Mouse (Mus musculus) cortical plate, adult 2 months (tissue): ENCODE measurements at regions not wholly inside any gene's neighbourhood (a gene's known extent, or its start where the extent isn't known, plus 50 kb on each side); places are given as distances from the start of the nearest gene placed in this dataset.

ENCODE experiments used
- H3K27ac ChIP-seq: fragments of 200-500 bp; 2 replicates; pipeline ENCODE4 v1.5.1; 2012; ENCODE audit warnings: low read length, control low read depth, inconsistent platforms; ENCODE audit not compliant: insufficient read depth
- H3K4me1 ChIP-seq: fragments of 200-500 bp; 2 replicates; pipeline ENCODE4 v1.6.1; 2011; ENCODE audit warnings: low read length; ENCODE audit not compliant: control insufficient read depth, insufficient read depth
- H3K4me3 ChIP-seq: fragments of 200-500 bp; 2 replicates; pipeline ENCODE4 v1.5.1; 2011; ENCODE audit warnings: mild to moderate bottlenecking, low read length, control low read depth; ENCODE audit not compliant: insufficient read depth
- CTCF ChIP-seq: fragments of 200-500 bp; IDR thresholded peaks from 2 replicates; pipeline ENCODE4 v1.5.1; 2011; ENCODE audit warnings: mild to moderate bottlenecking, control low read depth, low read length; ENCODE audit not compliant: insufficient read depth; ENCODE audit errors: extremely low read depth
- POLR2A ChIP-seq: fragments of 200-500 bp; IDR thresholded peaks from 2 replicates; pipeline ENCODE4 v1.6.1; 2011; ENCODE audit warnings: mild to moderate bottlenecking, low read length, control low read depth; ENCODE audit not compliant: insufficient read depth; ENCODE audit errors: extremely low read depth

DNA sequence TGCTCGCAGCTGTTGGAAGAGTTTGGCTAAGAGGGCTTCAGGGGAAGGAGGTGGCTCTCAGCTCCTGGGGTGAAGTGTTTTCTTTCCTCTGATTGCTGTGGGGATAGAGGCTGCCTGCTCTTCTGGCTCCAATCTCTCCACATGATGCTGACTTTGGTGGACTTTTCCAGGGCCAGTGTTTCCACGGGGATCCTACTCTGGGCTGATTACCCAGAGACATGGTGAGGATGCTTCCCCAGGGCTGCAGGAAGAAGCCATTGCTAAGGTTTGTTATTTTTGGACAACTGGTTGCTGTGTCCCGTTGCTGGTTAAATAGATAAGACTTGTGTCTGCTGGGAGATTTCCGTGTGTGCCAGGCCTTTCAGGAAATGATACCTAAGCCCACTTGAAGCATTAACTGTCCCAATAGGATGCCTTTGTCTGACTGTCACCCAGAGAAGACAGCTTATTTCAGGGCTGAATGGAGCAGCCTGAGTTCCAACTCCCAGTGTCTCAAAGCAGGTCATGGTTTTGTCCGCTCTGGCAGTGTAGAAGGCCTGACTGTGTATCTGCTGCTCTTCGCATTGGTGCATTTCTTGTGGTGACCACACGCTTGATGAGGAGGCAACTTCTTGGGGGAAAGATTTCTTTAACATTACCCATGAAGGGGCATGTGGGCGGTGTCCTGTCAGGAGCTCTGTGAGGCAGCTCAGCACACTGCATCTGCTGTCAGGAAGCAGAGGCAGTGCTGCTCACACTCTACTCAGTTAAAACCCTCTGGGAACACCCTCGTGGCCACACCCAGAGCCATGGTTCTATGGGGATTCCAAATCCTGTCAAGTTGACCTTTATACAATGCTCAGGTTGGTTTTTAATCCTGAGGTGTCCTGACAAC is 228.3 kb upstream of the Gadl1 start:
- no peak for TF ChIP-seq POLR2A
- no peak for TF ChIP-seq CTCF
- Histone ChIP-seq H3K4me3 (no peak overlapping the region), H3K27ac (no peak overlapping the region), H3K4me1 (no peaks in the 10 kb centered on the region)

DNA sequence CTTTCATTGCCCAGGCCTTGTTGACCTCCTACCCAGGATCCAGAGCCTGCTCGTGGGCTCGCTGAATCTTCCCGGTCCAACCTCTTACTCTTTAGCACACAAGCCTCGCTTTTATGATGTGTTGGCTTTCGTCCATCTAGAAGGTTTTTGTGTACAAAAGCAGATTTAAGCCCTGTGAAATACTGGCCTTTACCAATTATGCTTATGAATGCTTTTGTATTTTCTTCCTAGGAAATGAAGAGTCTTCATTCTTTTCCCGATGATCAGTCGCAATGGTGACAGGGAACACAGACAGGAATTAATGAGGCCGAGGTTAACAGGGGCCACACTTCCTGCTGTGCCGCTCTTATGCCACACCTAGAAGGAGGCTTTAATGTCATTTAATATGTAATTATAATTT is 227.4 kb upstream of the Gadl1 start:
- TF ChIP-seq POLR2A (no peak), CTCF (no peak)
- Histone ChIP-seq H3K27ac (no peak overlapping the region), H3K4me1 (no peaks in the 10 kb centered on the region), H3K4me3 (no peak overlapping the region)

DNA sequence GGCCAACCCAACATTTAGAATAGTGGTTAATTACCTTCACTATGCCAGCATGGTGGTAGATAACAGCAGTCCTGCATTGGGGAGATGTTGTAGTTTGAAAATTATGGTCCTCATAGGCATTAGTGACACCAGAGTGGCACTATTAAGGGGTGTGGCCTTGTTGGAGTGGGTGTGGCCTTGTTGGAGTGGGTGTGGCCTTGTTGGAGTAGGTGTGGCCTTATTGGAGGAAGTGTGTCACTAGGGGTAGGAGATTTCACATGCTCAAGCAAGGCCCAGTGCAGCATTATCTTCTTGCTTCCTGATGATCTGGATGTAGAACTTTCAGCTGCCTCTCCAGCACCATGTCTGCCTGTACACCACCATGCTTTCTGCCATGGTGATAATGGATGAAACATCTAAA is 225.3 kb upstream of the Gadl1 start:
- no peak overlapping the region for H3K27ac ChIP-seq
- TF ChIP-seq CTCF (no peak), POLR2A (no peak)
- H3K4me3 ChIP-seq = no peak overlapping the region
- no peaks in the 10 kb centered on the region for H3K4me1 ChIP-seq

GRCm38 (mm10) chr9:115686605-115687004 is 222.7 kb upstream of the Gadl1 start:
- Histone ChIP-seq H3K4me3 (no peak overlapping the region), H3K4me1 (no peaks in the 10 kb centered on the region), H3K27ac (no peak overlapping the region)
- TF ChIP-seq POLR2A (no peak), CTCF (no peak)

GRCm38 (mm10) chr9:115692837-115693236 is 216.4 kb upstream of the Gadl1 start:
- Histone ChIP-seq H3K4me1 (no peaks in the 10 kb centered on the region), H3K27ac (no peak overlapping the region), H3K4me3 (no peak overlapping the region)
- no peak for TF ChIP-seq POLR2A
- TF ChIP-seq CTCF = 0 out of 2 replicates have a peak, but pooled peaks have one; percentile 6

GRCm38 (mm10) chr9:115703791-115704190 is 205.5 kb upstream of the Gadl1 start:
- no peak overlapping the region for H3K27ac ChIP-seq
- TF ChIP-seq POLR2A (no peak), CTCF (no peak)

DNA sequence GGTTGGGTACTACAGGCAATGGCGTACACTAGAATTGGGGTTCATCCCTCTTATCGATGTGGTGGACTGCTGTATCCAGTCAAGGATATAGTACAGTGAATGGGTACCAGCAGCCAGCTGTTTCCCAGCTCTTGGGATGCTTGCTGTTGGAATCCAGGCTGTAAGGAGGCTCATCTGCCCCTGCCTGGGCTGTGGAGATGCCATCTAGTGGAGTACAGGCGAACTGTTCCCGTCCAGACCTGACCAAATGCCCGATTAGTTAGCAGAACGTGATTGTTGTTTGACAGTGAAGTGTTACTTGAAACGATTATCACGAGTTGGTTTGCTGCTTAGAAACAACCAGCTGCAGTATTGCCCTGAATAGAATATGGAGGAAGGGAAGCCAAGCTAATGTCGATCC is 205.0 kb upstream of the Gadl1 start:
- no peaks in the 10 kb centered on the region; the same call in 1 of the 2 replicates for H3K4me1 ChIP-seq
- H3K4me3 ChIP-seq = no peak overlapping the region
- peak; percentile 87 for TF ChIP-seq CTCF
- TF ChIP-seq POLR2A = no peak
- H3K27ac ChIP-seq = no peak overlapping the region

More at GRCm38 (mm10) chr9:115703791-115704190, 205.5 kb upstream of the Gadl1 start:
- no peaks in the 10 kb centered on the region; the same call in 1 of the 2 replicates for H3K4me1 ChIP-seq
- H3K4me3 ChIP-seq = no peak overlapping the region

GRCm38 (mm10) chr9:115705761-115706160 is 203.5 kb upstream of the Gadl1 start:
- no peak for TF ChIP-seq CTCF
- no peak for TF ChIP-seq POLR2A
- no peak overlapping the region for H3K4me3 ChIP-seq
- no peaks in the 10 kb centered on the region; the same call in 1 of the 2 replicates for H3K4me1 ChIP-seq
- H3K27ac ChIP-seq = no peak overlapping the region

DNA sequence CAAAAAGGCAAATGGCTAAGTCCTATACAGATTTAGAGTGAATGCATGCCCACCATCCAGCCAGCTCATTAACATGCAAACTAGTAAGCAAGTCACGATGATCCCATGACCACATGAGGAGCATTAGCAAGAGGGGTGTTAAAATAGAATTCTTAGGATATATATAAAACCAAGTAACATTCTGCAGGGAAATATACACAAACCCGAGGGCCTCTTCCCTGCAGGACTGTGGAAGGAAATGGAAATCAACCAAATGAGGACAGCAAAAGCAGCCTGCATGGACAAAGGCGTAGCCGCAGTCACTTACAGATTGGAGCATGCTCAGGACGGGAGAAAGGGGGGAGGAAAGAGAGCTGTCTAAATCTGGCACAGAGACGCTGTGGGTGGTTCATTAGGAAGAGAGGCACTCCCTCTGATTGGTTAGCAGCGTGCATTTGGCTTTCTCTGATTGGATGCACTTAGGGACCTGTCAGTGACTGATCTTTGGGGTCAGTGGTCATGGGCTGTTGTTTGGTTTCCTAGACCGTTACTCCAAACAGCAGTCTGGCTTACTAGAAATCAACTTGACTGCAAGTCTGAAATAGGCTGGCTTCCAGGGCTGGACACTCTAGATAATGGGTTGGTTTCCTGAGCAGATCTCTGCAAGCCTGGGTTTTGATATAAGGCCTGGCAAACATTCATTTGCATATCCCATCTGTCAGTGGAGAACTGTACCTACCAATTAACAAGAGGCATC is 200.9 kb upstream of the Gadl1 start:
- Histone ChIP-seq H3K4me1 (no peaks in the 10 kb centered on the region; the same call in 1 of the 2 replicates), H3K27ac (no peak overlapping the region), H3K4me3 (no peak overlapping the region)
- no peak for TF ChIP-seq CTCF
- no peak for TF ChIP-seq POLR2A

DNA sequence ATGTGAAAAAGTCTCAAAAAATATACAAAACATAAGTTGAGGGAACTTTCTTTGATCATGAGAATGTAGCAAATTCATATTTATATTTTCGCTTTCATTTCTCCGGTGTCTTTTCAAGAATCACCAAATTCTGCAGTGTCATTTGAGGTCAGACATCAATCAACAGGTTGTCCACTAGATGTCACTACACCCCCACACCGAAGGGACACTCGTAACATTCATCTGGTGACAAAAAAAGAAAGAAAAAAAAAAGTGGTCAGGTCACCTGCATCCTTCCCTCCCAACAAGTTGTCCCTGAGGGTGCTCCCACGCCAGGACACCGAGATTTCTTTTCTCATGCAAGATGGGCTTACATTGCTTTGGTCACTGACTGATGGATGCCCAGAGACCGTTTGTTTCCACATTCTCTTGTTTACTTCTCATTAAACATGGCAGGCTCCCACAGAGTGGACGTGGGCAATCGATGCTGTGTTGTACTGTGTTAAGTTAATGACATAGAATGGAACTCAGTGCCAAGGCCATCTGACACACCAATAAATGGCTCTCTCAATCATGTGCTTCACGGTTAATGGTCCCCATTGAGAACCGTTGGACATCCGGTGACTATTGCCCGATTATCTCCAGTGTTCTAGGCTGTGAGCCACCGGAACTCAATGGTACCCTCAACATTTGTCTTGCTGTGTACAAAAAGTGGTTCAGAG is 199.1 kb upstream of the Gadl1 start:
- peak; percentile 41; the same call in 1 of the 2 replicates for TF ChIP-seq CTCF
- no peak for TF ChIP-seq POLR2A
- H3K27ac ChIP-seq = no peak overlapping the region
- H3K4me3 ChIP-seq = no peak overlapping the region
- H3K4me1 ChIP-seq = no peaks in the 10 kb centered on the region; the same call in 1 of the 2 replicates
